Mouse (Mus musculus) adrenal gland, postnatal 4 days (tissue): ENCODE results near the gene Lbx2. TPM values are rescaled to one million over a fixed set of nuclear protein-coding genes. Genes with fewer than 3 reads are reported as not detected.

Experiments
- DNase-seq, 2 experiments: peaks; one replicate each; pipeline ENCODE4 v3.0.0; 2021 to 2022; ENCODE audit warnings: low spot score in 2 of 2, mixed read lengths in 2 of 2
- microRNA-seq: library from miRNA; unstranded; fragments of <30 nt; microRNA quantifications from one replicate; pipeline ENCODE4 v1.2.0, GENCODE M21; 2021
- total RNA-seq, 2 experiments: library from RNA; stranded (reverse); gene quantifications; 2 replicates each; pipeline ENCODE4 v1.2.3; 2021

Lbx2 gene
- total RNA-seq, 2 experiments from 2014 or later, result 18.6 to 22.4 TPM

GRCm38 (mm10) chr6:83132176-83132919 lies 46.2 kb downstream of the Lbx2 start:
- DNase-seq, result no peak

GRCm38 (mm10) chr6:83134226-83134625 lies 48.1 kb downstream of the Lbx2 start:
- DNase-seq, result no peak

GRCm38 (mm10) chr6:83134951-83135513 lies 48.9 kb downstream of the Lbx2 start, which contains the start of gene Rtkn:
TSS of gene Rtkn (plus strand) at chr6:83135463.
- DNase-seq, result no peak

DNA sequence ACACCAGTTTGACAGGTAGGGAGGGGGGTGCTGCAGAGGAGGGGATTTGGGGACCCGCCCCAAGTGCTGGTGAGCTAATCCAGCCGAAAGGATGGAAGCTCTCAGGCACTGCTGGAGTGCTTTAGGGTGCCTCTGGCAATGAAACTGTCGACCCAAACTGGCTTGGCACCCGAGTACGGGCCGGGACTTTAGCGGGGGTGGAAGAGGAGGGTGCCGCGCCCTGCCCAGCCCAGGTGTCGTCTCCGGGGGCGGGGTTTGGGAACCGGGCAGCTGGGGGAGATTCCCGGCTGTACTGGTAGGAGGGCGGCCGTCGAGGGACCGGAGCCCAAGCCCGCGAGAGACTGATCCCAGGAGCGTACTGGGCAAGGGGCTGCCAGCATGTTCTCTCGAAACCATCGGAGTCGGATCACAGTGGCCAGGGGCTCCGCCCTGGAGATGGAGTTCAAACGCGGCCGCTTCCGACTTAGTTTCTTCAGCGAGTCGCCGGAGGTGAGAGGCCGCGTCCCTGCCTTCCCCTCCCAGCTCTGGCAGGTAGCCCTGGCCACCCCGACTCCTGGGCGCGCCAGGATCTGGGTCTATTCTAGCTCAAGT lies 49.5 kb downstream of the Lbx2 start:
- DNase-seq, result no peak

- no peak for DNase-seq
Measured at GRCm38 (mm10) chr6:83136291-83136880, 50.2 kb downstream of the Lbx2 start.

- DNase-seq, result peak in 1 of 2 experiments; percentile 60
Measured at GRCm38 (mm10) chr6:83136881-83137575, 50.9 kb downstream of the Lbx2 start.

- peak; percentile 71 to 83 for DNase-seq
Measured at GRCm38 (mm10) chr6:83137576-83137950, 51.4 kb downstream of the Lbx2 start.

Small RNA genes within 50 kb of the gene (microRNA-seq; reads per million reads assigned to microRNA genes)
- not detected for gene Mir3470a
- gene Mir7040, result 1.1 reads per million

Other genes starting within 250 kb of the Lbx2 start
- gene Sema4f, start 146.6 kb upstream of the Lbx2 start, total RNA-seq, result 1 to 10 TPM; 2.0 to 3.5 TPM
- under 1 TPM in 1 of 2 experiments, not detected in 1; 0.14 TPM for gene M1ap, start 139.5 kb upstream of the Lbx2 start, total RNA-seq
- gene Dok1, start 52.9 kb upstream of the Lbx2 start, total RNA-seq, result 10 to 100 TPM; 16.1 to 16.2 TPM
- gene Loxl3, start 52.2 kb upstream of the Lbx2 start, total RNA-seq, result 1 to 10 TPM; 6.2 to 9.4 TPM
- 100 to 1,000 TPM; 170 to 175 TPM for gene Aup1, start 31.8 kb upstream of the Lbx2 start, total RNA-seq
- gene Htra2, start 31.1 kb upstream of the Lbx2 start, total RNA-seq, result 10 to 100 TPM; 63.3 to 68.5 TPM
- gene Dqx1, start 28.5 kb upstream of the Lbx2 start, total RNA-seq, result 1 to 10 TPM; 4.1 to 4.4 TPM
- 10 to 100 TPM; 24.0 to 30.0 TPM for gene Tlx2, start 16.1 kb upstream of the Lbx2 start, total RNA-seq
- gene Pcgf1, start 8.5 kb upstream of the Lbx2 start, total RNA-seq, result 10 to 100 TPM; 69.2 to 79.1 TPM
- 10 to 100 TPM; 10.0 to 15.7 TPM for gene Ccdc142, start 15.2 kb downstream of the Lbx2 start, total RNA-seq
- gene Gm42688, start 15.2 kb downstream of the Lbx2 start, total RNA-seq, result 10 to 100 TPM; 10.6 to 11.4 TPM
- gene Mrpl53, start 22.7 kb downstream of the Lbx2 start, total RNA-seq, result 10 to 100 TPM; 77.6 to 82.6 TPM
- gene Mogs, start 29.1 kb downstream of the Lbx2 start, total RNA-seq, result 10 to 100 TPM; 60.1 to 64.3 TPM
- gene Wbp1, start 35.2 kb downstream of the Lbx2 start, total RNA-seq, result 10 to 100 TPM; 84.5 to 86.4 TPM
- 10 to 100 TPM; 29.0 to 31.7 TPM for gene Ino80b, start 39.1 kb downstream of the Lbx2 start, total RNA-seq
- 10 to 100 TPM; 36.8 to 40.3 TPM for gene Rtkn, start 49.1 kb downstream of the Lbx2 start, total RNA-seq
- gene Wdr54, start 70.0 kb downstream of the Lbx2 start, total RNA-seq, result 1 to 10 TPM; 3.5 to 3.6 TPM
- gene 1700003E16Rik, start 70.0 kb downstream of the Lbx2 start, total RNA-seq, result under 1 TPM; 0.40 to 0.53 TPM
- gene Dctn1, start 79.6 kb downstream of the Lbx2 start, total RNA-seq, result 100 to 1,000 TPM; 156 to 176 TPM
- gene Slc4a5, start 133.5 kb downstream of the Lbx2 start, total RNA-seq, result under 1 TPM; 0.40 to 0.42 TPM
- 10 to 100 TPM; 18.2 to 23.8 TPM for gene Mthfd2, start 239.5 kb downstream of the Lbx2 start, total RNA-seq
- 10 to 100 TPM; 75.9 to 78.2 TPM for gene Mob1a, start 239.6 kb downstream of the Lbx2 start, total RNA-seq